Mouse (Mus musculus): ENCODE measurements around the gene Slc9b2.

- no peak for TF ChIP-seq POLR2A (IDR thresholded peaks at IDR 0.05; ENCODE audit: insufficient read depth, low read length)
- no peak for TF ChIP-seq EP300 (IDR thresholded peaks at IDR 0.05; ENCODE audit: insufficient read depth, low read depth, low read length)
- TF ChIP-seq CTCF (IDR thresholded peaks at IDR 0.05; ENCODE audit: low read depth, low read length), result no peak
Measured at GRCm38 (mm10) chr3:135269391-135269990, 38.0 kb upstream of the Slc9b2 start.
